Mouse (Mus musculus): ENCODE measurements around the gene Aacs. TPM values are rescaled to one million over a fixed set of nuclear protein-coding genes. Genes with fewer than 3 reads are reported as not detected.

The Aacs gene
- total and polyA plus RNA-seq, 2 experiments from 2014 or later = 77.3 to 124 TPM

- no peak for TF ChIP-seq CTCF (IDR thresholded peaks at IDR 0.05; ENCODE audit: low read depth)
- Histone ChIP-seq H3K4me1 (ENCODE audit: insufficient read depth, low read length) (peaks cover under 1% of the 10 kb centered on the region; the same call in 1 of the 2 replicates), H3K4me2 (ENCODE audit: low read depth, low read length) (no peak overlapping the region), H3K27me3 (ENCODE audit: insufficient read depth, low read length) (no peaks in the 10 kb centered on the region), H3K4me3 (ENCODE audit: low read length) (no peak overlapping the region), H3K9me3 (ENCODE audit: low read length) (no peaks in the 10 kb centered on the region), H3K36me3 (ENCODE audit: insufficient read depth, low read length) (peaks cover 8% of the 10 kb centered on the region), H3K27ac (no peak overlapping the region), H3K9ac (replicated peaks; ENCODE audit: low read length) (no peak overlapping the region)
- DNase-seq (ENCODE audit: low spot score) (no peak), ATAC-seq (no peak)
- WGBS = 67% methylated on average over 3 of the region's 3 CpGs
Measured at GRCm38 (mm10) chr5:125448026-125448425, 27.6 kb upstream of the Aacs start.

GRCm38 (mm10) chr5:125448631-125449030, 27.0 kb upstream of the Aacs start:
- no peak overlapping the region for H3K4me2 ChIP-seq (ENCODE audit: low read depth, low read length)
- no peak overlapping the region for H3K4me3 ChIP-seq (ENCODE audit: low read length)
- no peak for TF ChIP-seq CTCF (IDR thresholded peaks at IDR 0.05; ENCODE audit: low read depth)
- peaks cover 8% of the 10 kb centered on the region for H3K36me3 ChIP-seq (ENCODE audit: insufficient read depth, low read length)
- DNase-seq (ENCODE audit: low spot score) (no peak), ATAC-seq (no peak)
- H3K27me3 ChIP-seq (ENCODE audit: insufficient read depth, low read length) = no peaks in the 10 kb centered on the region
- no peaks in the 10 kb centered on the region for H3K4me1 ChIP-seq (ENCODE audit: insufficient read depth, low read length)
- WGBS = 93% methylated on average over 4 of the region's 4 CpGs
- no peaks in the 10 kb centered on the region for H3K9me3 ChIP-seq (ENCODE audit: low read length)
- no peak overlapping the region for H3K27ac ChIP-seq
- no peak overlapping the region for H3K9ac ChIP-seq (replicated peaks; ENCODE audit: low read length)

- H3K9me3 ChIP-seq (ENCODE audit: low read length) = no peaks in the 10 kb centered on the region
- no peak for ATAC-seq
Measured at GRCm38 (mm10) chr5:125449306-125449705, 26.3 kb upstream of the Aacs start.

GRCm38 (mm10) chr5:125452573-125452972, 23.0 kb upstream of the Aacs start:
- Histone ChIP-seq H3K9ac (replicated peaks; ENCODE audit: low read length) (no peak overlapping the region), H3K4me2 (ENCODE audit: low read depth, low read length) (no peak overlapping the region), H3K36me3 (ENCODE audit: insufficient read depth, low read length) (peaks cover 23% of the 10 kb centered on the region), H3K9me3 (ENCODE audit: low read length) (no peaks in the 10 kb centered on the region), H3K4me1 (ENCODE audit: insufficient read depth, low read length) (no peaks in the 10 kb centered on the region), H3K27me3 (ENCODE audit: insufficient read depth, low read length) (no peaks in the 10 kb centered on the region), H3K27ac (no peak overlapping the region), H3K4me3 (ENCODE audit: low read length) (no peak overlapping the region)
- DNase-seq (ENCODE audit: low spot score) (no peak), ATAC-seq (no peak)
- no peak for TF ChIP-seq CTCF (IDR thresholded peaks at IDR 0.05; ENCODE audit: low read depth)
- 91% methylated on average over 9 of the region's 9 CpGs for WGBS

More at GRCm38 (mm10) chr5:125449306-125449705, 26.3 kb upstream of the Aacs start:
- no peak for DNase-seq (ENCODE audit: low spot score)
- H3K4me3 ChIP-seq (ENCODE audit: low read length) = no peak overlapping the region
- H3K4me1 ChIP-seq (ENCODE audit: insufficient read depth, low read length) = no peaks in the 10 kb centered on the region
- H3K27me3 ChIP-seq (ENCODE audit: insufficient read depth, low read length) = no peaks in the 10 kb centered on the region
- H3K4me2 ChIP-seq (ENCODE audit: low read depth, low read length) = no peak overlapping the region
- no peak for TF ChIP-seq CTCF (IDR thresholded peaks at IDR 0.05; ENCODE audit: low read depth)
- no peak overlapping the region for H3K9ac ChIP-seq (replicated peaks; ENCODE audit: low read length)
- 89% methylated on average over 5 of the region's 5 CpGs for WGBS
- H3K36me3 ChIP-seq (ENCODE audit: insufficient read depth, low read length) = peaks cover 10% of the 10 kb centered on the region
- no peak overlapping the region for H3K27ac ChIP-seq

- Histone ChIP-seq H3K9me3 (ENCODE audit: low read length) (no peaks in the 10 kb centered on the region), H3K4me2 (ENCODE audit: low read depth, low read length) (no peak overlapping the region), H3K27ac (no peak overlapping the region), H3K9ac (replicated peaks; ENCODE audit: low read length) (no peak overlapping the region), H3K4me3 (ENCODE audit: low read length) (no peak overlapping the region), H3K4me1 (ENCODE audit: insufficient read depth, low read length) (no peaks in the 10 kb centered on the region), H3K36me3 (ENCODE audit: insufficient read depth, low read length) (peaks cover 23% of the 10 kb centered on the region), H3K27me3 (ENCODE audit: insufficient read depth, low read length) (no peaks in the 10 kb centered on the region)
- peak; percentile 5; the same call in 1 of the 2 replicates for TF ChIP-seq CTCF (IDR thresholded peaks at IDR 0.05; ENCODE audit: low read depth)
- 97% methylated on average over 6 of the region's 6 CpGs for WGBS
- DNase-seq (ENCODE audit: low spot score) = no peak
- ATAC-seq = no peak
Measured at GRCm38 (mm10) chr5:125456100-125456499, 19.5 kb upstream of the Aacs start.

GRCm38 (mm10) chr5:125457538-125457937, 18.1 kb upstream of the Aacs start:
- Histone ChIP-seq H3K9ac (replicated peaks; ENCODE audit: low read length) (no peak overlapping the region), H3K36me3 (ENCODE audit: insufficient read depth, low read length) (peaks cover 17% of the 10 kb centered on the region; the same call in 1 of the 2 replicates), H3K27me3 (ENCODE audit: insufficient read depth, low read length) (no peaks in the 10 kb centered on the region), H3K4me2 (ENCODE audit: low read depth, low read length) (no peak overlapping the region), H3K4me1 (ENCODE audit: insufficient read depth, low read length) (no peaks in the 10 kb centered on the region), H3K9me3 (ENCODE audit: low read length) (no peaks in the 10 kb centered on the region), H3K27ac (no peak overlapping the region), H3K4me3 (ENCODE audit: low read length) (no peak overlapping the region)
- DNase-seq (ENCODE audit: low spot score) = no peak
- 94% methylated on average over 6 of the region's 6 CpGs for WGBS
- no peak for TF ChIP-seq CTCF (IDR thresholded peaks at IDR 0.05; ENCODE audit: low read depth)
- no peak for ATAC-seq

- H3K36me3 ChIP-seq (ENCODE audit: insufficient read depth, low read length) = 0 out of 2 replicates have a peak, but pooled peaks cover 4% of the 10 kb centered on the region
- no peak overlapping the region for H3K27ac ChIP-seq
- TF ChIP-seq CTCF (IDR thresholded peaks at IDR 0.05; ENCODE audit: low read depth) = 0 out of 2 replicates have a peak, but pooled peaks have one; percentile 22
- no peaks in the 10 kb centered on the region for H3K27me3 ChIP-seq (ENCODE audit: insufficient read depth, low read length)
- WGBS = 84% methylated on average over 3 of the region's 3 CpGs
- H3K4me3 ChIP-seq (ENCODE audit: low read length) = no peak overlapping the region
- ATAC-seq (no peak), DNase-seq (ENCODE audit: low spot score) (no peak)
- no peak overlapping the region for H3K4me2 ChIP-seq (ENCODE audit: low read depth, low read length)
- no peak overlapping the region for H3K9ac ChIP-seq (replicated peaks; ENCODE audit: low read length)
- no peaks in the 10 kb centered on the region for H3K9me3 ChIP-seq (ENCODE audit: low read length)
- 0 out of 2 replicates have a peak, but pooled peaks cover 5% of the 10 kb centered on the region for H3K4me1 ChIP-seq (ENCODE audit: insufficient read depth, low read length)
Measured at GRCm38 (mm10) chr5:125460574-125460973, 15.0 kb upstream of the Aacs start.

All from hindbrain, postnatal 0 days (tissue).